Mouse (Mus musculus) stomach, embryonic 14.5 days (tissue): Measurements from ENCODE around the gene Men1. TPM values are rescaled to one million over a fixed set of nuclear protein-coding genes. Genes with fewer than 3 reads are reported as not detected.

ENCODE experiments used
- ATAC-seq: fragments of 200-750 bp; cut with Nextera tagmentation; 2 replicates; pipeline ENCODE4 v1.8.0; 2017; ENCODE audit warnings: low read depth, moderate TSS enrichment; ENCODE audit not compliant: insufficient number of reproducible peaks, insufficient read depth, low FRiP score
- H3K27ac ChIP-seq: fragments of 300-500 bp; sonication (generic); 2 replicates; pipeline ENCODE4 v1.5.1; 2014; ENCODE audit warnings: mild to moderate bottlenecking, low read length, moderate library complexity, mixed read lengths
- H3K27me3 ChIP-seq: fragments of 300-500 bp; sonication (generic); 2 replicates; pipeline ENCODE4 v1.6.1; 2014; ENCODE audit warnings: low read length, control low read depth, mixed read lengths; ENCODE audit not compliant: control insufficient read depth, insufficient read depth
- H3K36me3 ChIP-seq: fragments of 300-500 bp; sonication (generic); 2 replicates; pipeline ENCODE4 v1.6.1; 2014; ENCODE audit warnings: mild to moderate bottlenecking, control low read depth, low read length, moderate library complexity, mixed read lengths; ENCODE audit not compliant: control insufficient read depth, insufficient read depth
- H3K4me1 ChIP-seq: fragments of 300-500 bp; sonication (generic); 2 replicates; pipeline ENCODE4 v1.6.1; 2014; ENCODE audit warnings: low read length, control low read depth, mixed read lengths; ENCODE audit not compliant: control insufficient read depth, insufficient read depth
- H3K4me2 ChIP-seq: fragments of 300-500 bp; sonication (generic); replicated peaks from 2 replicates; pipeline ENCODE4 v1.6.1; 2014; ENCODE audit warnings: low read depth, low read length, control low read depth
- H3K4me3 ChIP-seq: fragments of 300-500 bp; sonication (generic); 2 replicates; pipeline ENCODE4 v1.5.1; 2014; ENCODE audit warnings: low read depth, low read length, control low read depth
- H3K9ac ChIP-seq: fragments of 300-500 bp; sonication (generic); replicated peaks from 2 replicates; pipeline ENCODE4 v1.6.1; 2014; ENCODE audit warnings: low read depth, mild to moderate bottlenecking, control low read depth, low read length, moderate library complexity, mixed read lengths
- H3K9me3 ChIP-seq: fragments of 300-500 bp; sonication (generic); 2 replicates; pipeline ENCODE4 v1.6.1; 2016; ENCODE audit warnings: low read depth, low read length, control low read depth; ENCODE audit not compliant: control insufficient read depth
- WGBS: fragments of 180-500 bp; shearing (Covaris S2); extraction: QIAGEN DNeasy Blood & Tissue Kit; methylation state at CpG from one replicate; pipeline ENCODE4 v1.1.7; 2014; 5-methylcytosine and 5-hydroxymethylcytosine counted together
- polyA plus RNA-seq: library from polyadenylated mRNA; unstranded; fragments of >200 nt; fragmentation: Nextera tagmentation; extraction: Ambion mirVana; gene quantifications from 2 replicates; pipeline ENCODE4 v1.2.1, GENCODE M21; 2014

The Men1 gene
- polyA plus RNA-seq, 1 experiment from 2014 or later = 40.0 TPM

DNA sequence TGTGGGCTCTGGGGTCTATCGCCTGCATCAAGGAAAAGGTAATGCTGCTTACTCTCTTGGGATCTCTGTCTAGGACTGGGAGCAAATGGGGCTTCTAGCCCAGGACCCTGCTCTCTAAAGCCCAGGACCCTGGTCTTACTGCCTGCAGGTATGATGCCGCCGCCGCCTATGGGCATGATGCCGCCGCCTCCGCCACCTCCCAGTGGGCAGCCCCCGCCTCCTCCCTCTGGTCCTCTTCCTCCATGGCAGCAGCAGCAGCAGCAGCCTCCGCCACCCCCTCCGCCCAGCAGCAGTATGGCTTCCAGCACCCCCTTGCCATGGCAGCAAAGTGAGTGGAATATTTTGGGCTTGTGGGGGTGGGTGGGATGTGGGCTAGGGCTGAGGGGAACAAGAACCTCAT, 39.8 kb downstream of the Men1 start:
- H3K4me1 ChIP-seq = no peaks in the 10 kb centered on the region
- no peaks in the 10 kb centered on the region for H3K27me3 ChIP-seq
- H3K27ac ChIP-seq = no peak overlapping the region
- H3K4me3 ChIP-seq = no peak overlapping the region
- peaks cover 91% of the 10 kb centered on the region for H3K36me3 ChIP-seq
- 97% methylated on average over 10 of the region's 10 CpGs for WGBS
- H3K9me3 ChIP-seq = no peaks in the 10 kb centered on the region
- H3K9ac ChIP-seq = no peak overlapping the region
- ATAC-seq = no peak
- no peak overlapping the region for H3K4me2 ChIP-seq

DNA sequence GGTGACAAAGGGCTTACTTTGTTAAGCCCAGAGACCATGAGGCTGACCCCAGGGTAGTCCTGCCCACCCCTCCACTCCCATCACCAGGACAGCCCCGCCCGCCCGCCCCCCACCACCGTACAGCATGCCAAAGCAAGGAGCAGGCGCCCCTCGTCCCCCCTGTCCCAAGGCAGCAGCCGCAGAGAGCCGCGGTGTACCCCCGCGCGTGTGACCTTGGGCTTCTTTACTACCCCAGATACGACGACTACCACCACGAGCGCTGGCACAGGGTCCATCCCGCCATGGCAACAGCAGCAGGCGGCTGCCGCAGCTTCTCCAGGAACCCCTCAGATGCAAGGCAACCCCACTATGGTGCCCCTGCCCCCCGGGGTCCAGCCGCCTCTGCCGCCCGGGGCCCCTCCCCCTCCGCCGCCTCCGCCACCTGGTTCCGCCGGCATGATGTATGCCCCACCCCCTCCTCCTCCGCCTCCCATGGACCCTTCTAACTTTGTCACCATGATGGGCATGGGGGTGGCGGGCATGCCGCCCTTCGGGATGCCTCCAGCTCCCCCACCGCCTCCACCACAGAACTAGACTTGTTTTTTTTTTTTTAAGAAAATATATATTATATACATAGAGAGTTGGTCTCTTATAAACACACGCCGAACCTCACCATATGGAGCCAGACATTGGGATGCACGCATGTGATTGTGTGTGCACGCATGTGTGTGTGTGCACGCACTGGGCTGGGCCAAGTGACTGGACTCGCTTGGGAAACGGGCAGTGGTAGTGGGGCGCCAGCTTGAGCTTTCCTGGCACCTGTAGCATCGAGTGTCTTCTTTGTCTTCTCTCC, 40.9 kb downstream of the Men1 start:
- Histone ChIP-seq H3K9me3 (no peaks in the 10 kb centered on the region), H3K4me1 (no peaks in the 10 kb centered on the region), H3K27ac (no peak overlapping the region), H3K36me3 (peaks cover 80% of the 10 kb centered on the region), H3K4me2 (no peak overlapping the region), H3K27me3 (no peaks in the 10 kb centered on the region), H3K4me3 (no peak overlapping the region), H3K9ac (no peak overlapping the region)
- no peak for ATAC-seq
- 93% methylated on average over 32 of the region's 42 CpGs for WGBS

DNA sequence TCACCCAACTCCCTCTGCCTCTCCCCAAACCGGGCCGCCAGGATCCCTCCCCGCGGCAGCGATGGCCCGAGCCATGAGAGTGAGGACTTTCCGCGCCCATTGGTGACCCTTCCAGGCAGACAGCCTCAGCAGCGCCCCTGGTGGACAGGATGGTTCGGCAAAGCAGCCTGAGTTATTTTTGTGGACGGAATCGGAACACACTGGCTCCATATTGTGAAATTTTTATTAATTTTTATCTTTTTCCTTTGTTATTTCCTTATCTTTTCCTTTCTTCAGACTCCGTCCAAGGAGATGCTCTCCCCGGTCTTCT, 41.4 kb downstream of the Men1 start:
- Histone ChIP-seq H3K27me3 (no peaks in the 10 kb centered on the region), H3K4me1 (no peaks in the 10 kb centered on the region), H3K9ac (no peak overlapping the region), H3K9me3 (no peaks in the 10 kb centered on the region), H3K36me3 (peaks cover 74% of the 10 kb centered on the region), H3K4me3 (no peak overlapping the region), H3K4me2 (no peak overlapping the region), H3K27ac (no peak overlapping the region)
- 75% methylated on average over 14 of the region's 14 CpGs for WGBS
- ATAC-seq = no peak

DNA sequence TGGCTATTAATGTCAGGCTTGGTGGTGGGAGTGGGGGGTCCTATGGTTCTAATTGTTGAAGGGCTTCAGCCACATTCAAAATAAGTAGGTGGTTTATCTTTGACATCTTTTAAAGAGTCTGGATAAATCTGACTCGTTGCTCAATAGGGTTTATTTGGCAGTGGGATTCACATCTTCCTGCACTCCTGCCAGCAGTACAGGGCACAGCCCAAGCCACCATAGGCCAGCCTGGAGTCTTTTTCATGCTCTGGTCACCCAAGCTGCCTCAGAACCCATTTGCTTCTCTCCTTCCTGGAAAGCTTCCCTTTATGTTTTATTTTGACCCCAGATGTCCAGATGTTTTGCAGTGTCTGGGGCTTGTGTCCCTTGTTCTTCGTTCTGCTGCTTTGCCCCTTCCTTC, 41.9 kb downstream of the Men1 start:
- Histone ChIP-seq H3K4me1 (no peaks in the 10 kb centered on the region), H3K9me3 (no peaks in the 10 kb centered on the region), H3K27me3 (no peaks in the 10 kb centered on the region), H3K4me3 (no peak overlapping the region), H3K36me3 (peaks cover 70% of the 10 kb centered on the region), H3K27ac (no peak overlapping the region), H3K9ac (no peak overlapping the region), H3K4me2 (no peak overlapping the region)
- 83% methylated on average over 2 of the region's 2 CpGs for WGBS
- no peak for ATAC-seq

DNA sequence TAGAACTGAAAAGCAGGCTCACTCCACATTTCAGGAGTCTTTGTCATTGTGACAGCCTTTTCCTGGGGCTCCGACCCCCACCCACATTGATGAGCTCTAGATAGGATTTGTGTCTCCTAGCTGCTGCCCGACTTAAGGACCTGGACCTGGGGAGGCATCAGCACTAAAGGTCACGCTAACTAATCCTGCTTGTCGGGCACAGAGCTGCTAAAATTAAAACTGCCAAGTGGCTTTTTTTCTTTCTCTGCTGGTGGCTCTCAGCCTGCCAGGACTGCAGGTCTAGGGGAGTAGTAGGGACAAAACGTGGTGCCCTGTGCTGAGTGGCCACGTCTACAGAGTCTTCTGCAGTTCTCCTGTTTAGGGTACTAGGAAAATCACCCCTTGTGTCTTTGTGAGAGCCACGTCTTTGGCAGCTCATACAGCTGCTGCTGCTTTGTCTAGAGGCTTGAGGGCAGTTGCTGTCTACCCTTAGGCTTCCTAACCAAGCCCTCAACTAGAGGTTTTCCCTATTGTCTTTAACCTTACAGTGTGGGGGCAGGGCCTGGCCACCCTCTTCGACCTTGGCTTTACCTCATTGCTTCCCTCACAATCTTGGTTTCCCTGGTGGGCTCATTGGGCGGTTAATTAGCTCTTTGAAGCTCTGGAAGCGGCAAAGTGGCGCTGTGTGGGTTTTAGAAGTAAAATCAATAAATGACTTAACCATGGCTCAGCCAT, 42.7 kb downstream of the Men1 start:
- no peak overlapping the region for H3K9ac ChIP-seq
- peaks cover 61% of the 10 kb centered on the region for H3K36me3 ChIP-seq
- H3K4me1 ChIP-seq = no peaks in the 10 kb centered on the region
- H3K27me3 ChIP-seq = no peaks in the 10 kb centered on the region
- H3K4me3 ChIP-seq = no peak overlapping the region
- no peak overlapping the region for H3K4me2 ChIP-seq
- ATAC-seq = no peak
- no peaks in the 10 kb centered on the region for H3K9me3 ChIP-seq
- 78% methylated on average over 11 of the region's 11 CpGs for WGBS
- no peak overlapping the region for H3K27ac ChIP-seq

DNA sequence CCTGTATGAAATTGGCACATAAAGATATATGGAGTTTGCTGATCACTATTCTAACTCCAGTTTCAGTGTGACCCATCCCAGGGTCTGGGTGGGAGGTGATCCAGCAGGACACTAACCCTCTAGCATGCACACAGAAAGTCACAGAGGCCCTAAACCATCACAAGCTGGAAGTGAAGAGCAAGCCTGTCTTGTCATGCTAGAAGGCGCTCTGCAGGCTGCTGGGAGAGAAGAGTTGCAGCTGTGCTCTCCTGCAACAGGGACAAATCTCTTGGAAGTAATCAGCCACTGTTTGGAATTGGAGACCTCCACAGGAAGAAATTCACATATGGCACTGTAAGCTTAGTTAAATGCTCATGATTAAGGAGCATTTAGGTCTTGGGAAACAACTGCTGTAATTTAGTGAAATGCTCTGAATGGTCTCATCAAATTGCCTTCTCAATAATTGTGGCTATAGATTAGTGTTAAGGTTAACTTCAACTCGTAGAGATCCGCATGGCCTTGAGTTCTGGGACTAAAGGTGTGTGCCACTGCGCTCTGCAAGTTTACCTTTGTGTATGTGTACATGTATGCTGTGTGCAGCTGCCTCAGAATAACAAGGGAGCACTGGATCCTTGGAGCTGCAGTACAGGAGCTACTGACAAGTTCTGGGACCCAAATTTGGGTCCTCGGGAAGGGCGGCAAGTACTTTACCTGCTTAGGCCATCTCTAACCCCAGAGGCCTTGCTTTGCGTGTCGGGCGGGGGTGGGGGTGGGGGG, 45.8 kb downstream of the Men1 start:
- WGBS = 88% methylated on average over 9 of the region's 9 CpGs
- Histone ChIP-seq H3K9ac (no peak overlapping the region), H3K4me1 (peaks cover 23% of the 10 kb centered on the region), H3K27ac (no peak overlapping the region), H3K4me3 (no peak overlapping the region), H3K9me3 (no peaks in the 10 kb centered on the region), H3K4me2 (no peak overlapping the region), H3K36me3 (peaks cover 31% of the 10 kb centered on the region), H3K27me3 (no peaks in the 10 kb centered on the region)
- ATAC-seq = no peak

DNA sequence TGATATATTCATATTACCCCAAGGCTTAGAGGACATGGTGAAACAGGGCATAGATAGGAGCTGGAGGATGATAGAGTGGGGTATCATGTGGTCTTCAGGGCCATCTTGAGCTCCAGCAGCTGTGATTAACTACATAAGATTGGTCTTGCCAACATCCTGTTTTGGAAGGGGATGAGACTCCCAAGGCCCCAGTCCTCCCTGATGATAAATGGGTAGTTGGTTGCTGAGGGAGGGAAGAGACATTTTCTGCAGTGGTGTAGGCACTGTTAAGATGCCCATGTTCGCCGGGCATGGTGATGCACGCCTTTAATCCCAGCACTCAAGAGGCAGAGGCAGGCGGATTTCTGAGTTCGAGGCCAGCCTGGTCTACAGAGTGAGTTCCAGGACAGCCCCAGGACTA, 46.5 kb downstream of the Men1 start:
- Histone ChIP-seq H3K27me3 (no peaks in the 10 kb centered on the region), H3K27ac (no peak overlapping the region), H3K4me3 (no peak overlapping the region), H3K9ac (no peak overlapping the region), H3K4me2 (no peak overlapping the region), H3K9me3 (no peaks in the 10 kb centered on the region), H3K36me3 (peaks cover 25% of the 10 kb centered on the region), H3K4me1 (peaks cover 23% of the 10 kb centered on the region)
- ATAC-seq = no peak
- WGBS = 95% methylated on average over 5 of the region's 5 CpGs

DNA sequence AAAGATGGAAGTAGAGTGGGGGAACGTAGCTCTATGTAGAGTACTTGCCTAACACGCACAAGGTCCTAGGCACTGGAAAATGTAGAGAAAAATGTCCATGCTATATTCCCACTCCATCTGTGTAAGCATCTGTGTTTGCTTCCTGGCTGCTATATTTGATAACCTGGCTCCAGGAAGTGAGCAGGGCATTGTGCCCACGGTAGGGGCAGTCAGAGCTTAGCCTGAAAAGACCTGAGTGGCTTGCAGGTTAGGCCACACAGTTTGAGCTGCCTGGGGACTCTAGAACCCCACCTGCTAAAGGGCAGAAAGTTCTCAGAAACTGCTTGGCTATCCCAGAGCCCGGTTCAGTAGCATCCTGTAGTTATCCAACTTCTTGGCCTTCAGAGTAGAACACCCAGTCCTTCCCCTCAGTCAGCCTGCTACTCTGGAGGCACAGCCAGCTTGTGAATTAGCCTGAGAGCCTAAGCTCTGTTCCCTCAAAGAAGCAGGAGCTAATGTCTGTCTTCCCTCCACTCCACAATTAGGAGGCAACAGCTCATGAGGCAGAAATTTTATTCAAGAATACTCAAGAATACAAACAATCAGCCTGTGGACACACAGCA, 47.6 kb downstream of the Men1 start:
- Histone ChIP-seq H3K27me3 (no peaks in the 10 kb centered on the region), H3K36me3 (peaks cover 13% of the 10 kb centered on the region), H3K9ac (no peak overlapping the region), H3K4me2 (no peak overlapping the region), H3K4me1 (peaks cover 23% of the 10 kb centered on the region), H3K4me3 (no peak overlapping the region), H3K9me3 (no peaks in the 10 kb centered on the region), H3K27ac (no peak overlapping the region)
- WGBS = 66% methylated on average over 4 of the region's 4 CpGs
- ATAC-seq = no peak
